Mouse (Mus musculus) lung, embryonic 15.5 days (tissue): ENCODE measurements around the gene Abhd14a. TPM values are rescaled to one million over a fixed set of nuclear protein-coding genes. Genes with fewer than 3 reads are reported as not detected.
A peak's percentile ranks its signal among the peaks of the same experiment; 100 is the strongest.

Experiments
- ATAC-seq: fragments of 200-750 bp; cut with Nextera tagmentation; 2 replicates; pipeline ENCODE4 v1.8.0; 2017; ENCODE audit warnings: moderate number of reproducible peaks, borderline replicate concordance; ENCODE audit not compliant: low FRiP score, low TSS enrichment; ENCODE audit errors: extremely low read depth
- H3K27ac ChIP-seq: fragments of 300-500 bp; sonication (generic); 2 replicates; pipeline ENCODE4 v1.5.1; 2015; ENCODE audit warnings: moderate library complexity, mild to moderate bottlenecking, inconsistent platforms
- H3K27me3 ChIP-seq: fragments of 300-500 bp; sonication (generic); 2 replicates; pipeline ENCODE4 v1.6.1; 2015; ENCODE audit warnings: inconsistent platforms
- H3K36me3 ChIP-seq: fragments of 300-500 bp; sonication (generic); 2 replicates; pipeline ENCODE4 v1.6.1; 2015; ENCODE audit warnings: inconsistent platforms
- H3K4me1 ChIP-seq: fragments of 300-500 bp; sonication (generic); 2 replicates; pipeline ENCODE4 v1.6.1; 2015; ENCODE audit warnings: inconsistent platforms
- H3K4me2 ChIP-seq: fragments of 300-500 bp; sonication (generic); 2 replicates; pipeline ENCODE4 v1.6.1; 2015; ENCODE audit warnings: inconsistent platforms, mild to moderate bottlenecking, moderate library complexity
- H3K4me3 ChIP-seq: fragments of 300-500 bp; sonication (generic); 2 replicates; pipeline ENCODE4 v1.5.1; 2015; ENCODE audit warnings: mild to moderate bottlenecking, inconsistent platforms
- H3K9ac ChIP-seq: fragments of 300-500 bp; sonication (generic); 2 replicates; pipeline ENCODE4 v1.6.1; 2015; ENCODE audit warnings: inconsistent platforms
- H3K9me3 ChIP-seq: fragments of 300-500 bp; sonication (generic); 2 replicates; pipeline ENCODE4 v1.6.1; 2016; ENCODE audit warnings: inconsistent platforms
- WGBS: fragments of 180-500 bp; shearing (Covaris S2); methylation state at CpG from one replicate; pipeline ENCODE4 v1.1.7; 2015; 5-methylcytosine and 5-hydroxymethylcytosine counted together
- polyA plus RNA-seq: library from polyadenylated mRNA; unstranded; fragments of >200 nt; fragmentation: Nextera tagmentation; extraction: Ambion mirVana; gene quantifications from 2 replicates; pipeline ENCODE4 v1.2.1, GENCODE M21; 2015

The Abhd14a gene
- polyA plus RNA-seq, 1 experiment from 2014 or later = 53.2 TPM

DNA sequence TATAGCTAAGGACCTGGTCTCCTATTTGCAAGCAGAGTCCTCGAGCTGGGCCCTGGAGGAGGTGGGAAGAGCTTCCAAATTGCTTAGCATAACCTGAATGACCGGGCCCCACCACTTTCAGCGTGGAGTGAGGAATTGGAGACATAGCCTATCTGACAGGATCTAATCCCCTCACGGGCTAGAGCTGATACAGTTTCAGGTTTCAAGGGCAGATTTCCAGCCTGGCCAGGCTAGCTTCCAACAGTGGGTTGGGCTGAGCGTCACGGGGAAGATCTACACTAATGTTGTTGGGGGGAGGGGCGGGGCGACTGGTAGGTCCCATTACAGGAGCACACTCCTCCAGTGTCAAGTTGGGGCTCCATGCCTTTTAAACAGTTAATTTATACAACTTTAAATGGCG lies 3.2 kb upstream of the Abhd14a start:
- peak overlapping the region; percentile 27 for H3K4me2 ChIP-seq
- H3K4me1 ChIP-seq = peaks cover 74% of the 10 kb centered on the region
- no peak overlapping the region for H3K4me3 ChIP-seq
- H3K9me3 ChIP-seq = no peaks in the 10 kb centered on the region
- H3K36me3 ChIP-seq = no peaks in the 10 kb centered on the region
- H3K27ac ChIP-seq = peak overlapping the region; percentile 37; the same call in 1 of the 2 replicates
- H3K27me3 ChIP-seq = no peaks in the 10 kb centered on the region
- 5% methylated on average over 9 of the region's 9 CpGs for WGBS
- no peak for ATAC-seq
- H3K9ac ChIP-seq = 0 out of 2 replicates have a peak overlapping the region, but pooled peaks have one; percentile 2

GRCm38 (mm10) chr9:106449947-106450346 lies 2.5 kb upstream of the Abhd14a start:
- Histone ChIP-seq H3K27ac (0 out of 2 replicates have a peak overlapping the region, but pooled peaks have one; percentile 37), H3K9me3 (no peaks in the 10 kb centered on the region), H3K4me2 (no peak overlapping the region), H3K36me3 (no peaks in the 10 kb centered on the region), H3K4me1 (peaks cover 72% of the 10 kb centered on the region), H3K9ac (0 out of 2 replicates have a peak overlapping the region, but pooled peaks have one; percentile 2), H3K27me3 (no peaks in the 10 kb centered on the region), H3K4me3 (no peak overlapping the region)
- ATAC-seq = no peak
- 90% methylated on average over 8 of the region's 8 CpGs for WGBS

- H3K27ac ChIP-seq = peak overlapping the region; percentile 73
- no peaks in the 10 kb centered on the region for H3K9me3 ChIP-seq
- peak; percentile 47 for ATAC-seq
- peaks cover 63% of the 10 kb centered on the region for H3K4me1 ChIP-seq
- H3K27me3 ChIP-seq = no peaks in the 10 kb centered on the region
- no peaks in the 10 kb centered on the region for H3K36me3 ChIP-seq
- under 1% methylated on average over 23 of the region's 23 CpGs for WGBS
- H3K9ac ChIP-seq = peak overlapping the region; percentile 56
- peak overlapping the region; percentile 51 for H3K4me3 ChIP-seq
- peak overlapping the region; percentile 79 for H3K4me2 ChIP-seq
Measured at GRCm38 (mm10) chr9:106448498-106449031, 1.1 kb upstream of the Abhd14a start.

DNA sequence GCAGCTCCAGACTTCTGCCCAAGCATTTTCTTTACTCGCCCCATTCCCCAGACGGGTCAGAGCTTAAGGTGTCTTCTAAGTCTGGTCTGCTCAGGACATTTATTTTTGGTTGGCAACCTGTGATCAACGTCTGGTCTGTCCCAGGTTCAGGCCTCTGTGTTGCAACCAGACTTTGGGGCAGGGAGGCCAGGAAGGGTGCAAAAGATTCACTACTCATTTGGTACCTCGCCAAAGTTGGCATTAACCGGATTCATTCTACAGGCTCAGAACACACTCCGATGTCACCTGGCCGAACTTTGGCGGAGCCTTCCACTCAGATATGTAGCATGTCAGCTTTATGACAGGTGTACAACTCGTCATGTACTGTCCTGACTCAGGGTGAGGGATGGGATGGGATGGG lies 473 bp upstream of the Abhd14a start:
- Histone ChIP-seq H3K36me3 (no peaks in the 10 kb centered on the region), H3K4me3 (peak overlapping the region; percentile 51), H3K9ac (peak overlapping the region; percentile 56; the same call in 1 of the 2 replicates), H3K4me2 (peak overlapping the region; percentile 79), H3K27ac (peak overlapping the region; percentile 58), H3K9me3 (no peaks in the 10 kb centered on the region), H3K27me3 (no peaks in the 10 kb centered on the region), H3K4me1 (peaks cover 58% of the 10 kb centered on the region)
- peak; percentile 15; the same call in 1 of the 2 replicates for ATAC-seq
- 34% methylated on average over 9 of the region's 9 CpGs for WGBS

DNA sequence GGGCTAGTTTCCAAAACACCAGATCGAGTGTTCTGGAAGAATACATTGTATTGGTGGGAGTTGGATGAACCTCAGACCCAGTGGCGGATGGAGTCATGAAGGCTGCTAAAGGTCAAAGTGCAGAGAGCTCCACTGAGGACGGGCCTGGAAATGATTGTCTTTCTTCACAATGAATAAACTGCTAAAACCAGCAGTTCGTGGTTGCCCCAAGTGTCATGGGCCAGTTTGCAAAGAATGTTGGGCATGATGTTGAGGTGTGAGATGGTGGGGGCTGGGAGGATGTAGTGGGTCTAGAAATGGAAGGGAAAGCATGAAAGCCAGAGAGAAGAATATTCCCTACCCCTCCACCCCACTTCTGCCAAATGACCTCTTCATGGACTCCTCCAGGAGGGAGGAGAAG lies 2.6 kb downstream of the Abhd14a start:
- H3K36me3 ChIP-seq = no peaks in the 10 kb centered on the region
- ATAC-seq = no peak
- H3K4me3 ChIP-seq = no peak overlapping the region
- 69% methylated on average over 4 of the region's 4 CpGs for WGBS
- H3K27ac ChIP-seq = no peak overlapping the region
- H3K9ac ChIP-seq = no peak overlapping the region
- H3K27me3 ChIP-seq = no peaks in the 10 kb centered on the region
- H3K4me2 ChIP-seq = no peak overlapping the region
- peaks cover 33% of the 10 kb centered on the region for H3K4me1 ChIP-seq
- H3K9me3 ChIP-seq = no peaks in the 10 kb centered on the region

DNA sequence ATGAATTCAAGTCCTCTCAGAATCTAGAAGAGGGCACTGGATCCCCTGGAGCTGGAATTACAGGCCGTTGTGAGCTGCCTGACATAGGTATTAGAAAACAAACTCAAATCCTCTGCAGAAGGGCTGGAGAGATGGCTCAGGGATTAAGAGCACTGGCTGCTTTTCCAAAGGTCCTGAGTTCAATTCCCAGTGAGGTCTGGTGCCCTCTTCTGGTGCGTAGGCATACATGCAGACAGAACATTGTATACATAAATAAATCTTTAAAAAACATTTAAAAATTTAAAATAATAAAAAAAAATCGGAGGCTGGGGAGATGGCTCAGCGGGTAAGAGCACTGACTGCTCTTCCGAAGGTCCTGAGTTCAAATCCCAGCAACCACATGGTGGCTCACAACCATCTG lies 4.8 kb downstream of the Abhd14a start:
- no peaks in the 10 kb centered on the region for H3K9me3 ChIP-seq
- no peaks in the 10 kb centered on the region for H3K36me3 ChIP-seq
- H3K4me1 ChIP-seq = peaks cover 26% of the 10 kb centered on the region
- no peak overlapping the region for H3K9ac ChIP-seq
- no peaks in the 10 kb centered on the region for H3K27me3 ChIP-seq
- WGBS = 81% methylated on average over 5 of the region's 5 CpGs
- no peak overlapping the region for H3K4me3 ChIP-seq
- no peak for ATAC-seq
- H3K27ac ChIP-seq = no peak overlapping the region
- no peak overlapping the region for H3K4me2 ChIP-seq

DNA sequence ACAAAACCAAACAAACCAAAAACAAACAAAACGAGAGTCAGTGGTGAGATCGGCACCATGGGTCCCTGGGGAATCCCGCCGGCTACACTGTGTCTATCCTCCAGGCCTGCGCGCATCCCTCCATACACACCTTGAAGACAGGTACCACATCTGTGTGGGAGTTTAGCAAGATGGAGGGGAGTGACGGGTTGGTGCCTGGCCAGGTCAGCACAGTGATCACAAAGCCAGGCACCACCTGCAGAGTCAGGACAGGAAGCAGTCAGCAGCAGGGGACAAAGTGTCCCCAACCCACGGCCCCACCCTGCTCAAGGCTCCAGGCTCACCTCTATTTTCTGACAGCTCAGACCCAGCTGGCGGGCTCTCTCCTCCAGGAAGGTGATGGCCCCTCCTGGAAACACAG lies 10.9 kb downstream of the Abhd14a start:
- no peak overlapping the region for H3K4me3 ChIP-seq
- no peak overlapping the region for H3K4me2 ChIP-seq
- ATAC-seq = no peak
- 77% methylated on average over 9 of the region's 9 CpGs for WGBS
- H3K9me3 ChIP-seq = no peaks in the 10 kb centered on the region
- no peaks in the 10 kb centered on the region for H3K27me3 ChIP-seq
- H3K4me1 ChIP-seq = peaks cover 23% of the 10 kb centered on the region
- no peak overlapping the region for H3K27ac ChIP-seq
- no peak overlapping the region for H3K9ac ChIP-seq
- peaks cover 19% of the 10 kb centered on the region for H3K36me3 ChIP-seq

GRCm38 (mm10) chr9:106433389-106433788 lies 14.1 kb downstream of the Abhd14a start:
- H3K27ac ChIP-seq = no peak overlapping the region
- peaks cover 28% of the 10 kb centered on the region for H3K36me3 ChIP-seq
- peaks cover 25% of the 10 kb centered on the region for H3K4me1 ChIP-seq
- H3K4me2 ChIP-seq = no peak overlapping the region
- H3K27me3 ChIP-seq = no peaks in the 10 kb centered on the region
- ATAC-seq = no peak
- no peaks in the 10 kb centered on the region for H3K9me3 ChIP-seq
- 54% methylated on average over 7 of the region's 7 CpGs for WGBS
- H3K4me3 ChIP-seq = no peak overlapping the region
- no peak overlapping the region for H3K9ac ChIP-seq

DNA sequence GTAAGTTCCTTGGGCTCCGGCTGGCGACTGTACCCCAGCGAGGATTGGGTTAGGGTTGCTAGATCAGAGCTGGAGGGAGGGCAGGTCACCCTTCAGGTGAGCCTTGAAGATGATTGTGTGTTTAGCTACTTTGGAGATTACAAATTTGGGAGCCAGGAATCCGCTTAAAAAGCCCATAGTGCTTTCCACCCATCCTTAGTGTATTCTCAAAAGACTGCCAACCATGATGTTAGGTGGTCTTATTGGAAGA lies 17.5 kb downstream of the Abhd14a start:
- Histone ChIP-seq H3K27me3 (no peaks in the 10 kb centered on the region), H3K4me1 (peaks cover 9% of the 10 kb centered on the region), H3K4me3 (peak overlapping the region; percentile 80), H3K9me3 (no peaks in the 10 kb centered on the region), H3K4me2 (peak overlapping the region; percentile 74), H3K36me3 (peaks cover 28% of the 10 kb centered on the region), H3K9ac (peak overlapping the region; percentile 91), H3K27ac (peak overlapping the region; percentile 98)
- 0% methylated on average over 4 of the region's 4 CpGs for WGBS
- no peak for ATAC-seq

DNA sequence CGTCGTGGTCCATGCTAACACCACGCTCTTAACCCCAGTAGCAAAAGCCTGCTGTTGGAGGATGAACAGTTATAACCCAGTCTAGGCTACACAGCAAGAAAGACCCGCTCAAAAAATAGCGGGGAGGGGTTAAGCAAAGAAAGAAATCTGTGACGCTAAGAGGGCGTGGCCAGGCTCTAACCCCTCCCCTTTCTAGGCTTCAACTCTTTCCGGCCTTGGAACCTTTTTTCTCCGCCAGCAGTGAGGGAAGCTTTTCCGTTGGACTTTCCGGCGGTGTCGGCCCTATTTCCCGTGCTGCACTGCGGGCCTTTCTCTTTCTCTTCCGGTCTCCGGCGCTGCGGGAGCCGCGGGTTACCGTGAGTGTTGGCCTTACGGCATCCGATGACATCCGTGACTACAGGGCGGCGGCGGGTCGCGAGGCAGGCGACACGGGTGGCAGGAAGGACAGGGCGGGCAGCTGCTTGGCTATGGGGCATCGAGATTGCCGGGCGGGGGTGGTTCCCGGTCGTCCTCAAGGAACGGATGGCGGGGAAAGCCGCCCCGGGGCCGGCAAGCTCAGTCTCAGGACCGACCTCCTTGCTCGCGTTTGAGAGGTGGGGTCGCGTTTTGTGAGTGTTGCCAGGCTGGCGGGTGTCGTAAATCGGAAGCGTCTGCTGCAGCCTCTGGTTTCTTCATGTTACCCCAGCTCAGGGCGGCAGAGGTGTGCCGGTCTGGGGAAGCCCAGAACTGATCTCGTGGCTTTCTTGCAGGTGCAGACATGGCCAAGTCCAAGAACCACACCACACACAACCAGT lies 18.1 kb downstream of the Abhd14a start, which contains the start of gene Rpl29:
Gene Rpl29, plus strand, starts transcription at position 234 of the 794 bp plus-strand sequence.
- peaks cover 9% of the 10 kb centered on the region for H3K4me1 ChIP-seq
- ATAC-seq = peak; percentile 87
- H3K4me3 ChIP-seq = peak within 1 kb of the TSS; percentile 80

GRCm38 (mm10) chr9:106428719-106429220 lies 18.7 kb downstream of the Abhd14a start:
- H3K4me3 ChIP-seq = peak overlapping the region; percentile 80
- H3K4me1 ChIP-seq = peaks cover 9% of the 10 kb centered on the region
- ATAC-seq = peak; percentile 62
- H3K9me3 ChIP-seq = no peaks in the 10 kb centered on the region
- peak overlapping the region; percentile 54 for H3K9ac ChIP-seq
- peaks cover 26% of the 10 kb centered on the region for H3K36me3 ChIP-seq
- WGBS = 9% methylated on average over 11 of the region's 11 CpGs
- peak overlapping the region; percentile 98 for H3K27ac ChIP-seq
- H3K4me2 ChIP-seq = peak overlapping the region; percentile 74
- H3K27me3 ChIP-seq = no peaks in the 10 kb centered on the region

More for the DNA sequence above, 18.1 kb downstream of the Abhd14a start, which contains the start of gene Rpl29:
- Histone ChIP-seq H3K27me3 (no peaks in the 10 kb centered on the region), H3K9ac (peak within 1 kb of the TSS; percentile 91), H3K27ac (peak within 1 kb of the TSS; percentile 98), H3K9me3 (no peaks in the 10 kb centered on the region), H3K4me2 (peak within 1 kb of the TSS; percentile 74), H3K36me3 (peaks cover 28% of the 10 kb centered on the region)
- WGBS = under 1% methylated on average over 54 of the region's 55 CpGs

DNA sequence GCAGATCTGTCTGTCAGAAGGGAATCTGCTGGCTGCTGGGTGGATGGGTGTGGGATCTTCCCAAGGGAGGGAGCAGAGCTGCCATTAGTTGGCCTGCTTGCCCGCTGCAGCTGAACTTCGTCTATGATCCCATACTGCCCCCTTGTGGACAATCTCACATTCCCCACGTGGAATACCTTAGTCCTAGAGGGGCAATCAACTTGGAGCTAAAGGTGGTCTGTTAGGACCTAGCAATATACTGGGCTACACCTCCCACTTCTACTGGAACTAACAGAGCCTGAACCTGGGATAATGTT lies 25.7 kb downstream of the Abhd14a start:
- no peaks in the 10 kb centered on the region for H3K9me3 ChIP-seq
- 0% methylated on average over 3 of the region's 3 CpGs for WGBS

More for the DNA sequence above, 25.7 kb downstream of the Abhd14a start:
- H3K4me2 ChIP-seq = peak overlapping the region; percentile 44
- no peak overlapping the region for H3K9ac ChIP-seq
- no peak overlapping the region for H3K27ac ChIP-seq
- ATAC-seq = peak; percentile 69
- H3K27me3 ChIP-seq = 0 out of 2 replicates have a peak, but pooled peaks cover 3% of the 10 kb centered on the region
- H3K4me1 ChIP-seq = peaks cover 32% of the 10 kb centered on the region
- H3K36me3 ChIP-seq = no peaks in the 10 kb centered on the region
- H3K4me3 ChIP-seq = no peak overlapping the region
